Mouse (Mus musculus): ENCODE measurements around the gene Ncapg2. TPM values are rescaled to one million over a fixed set of nuclear protein-coding genes. Genes with fewer than 3 reads are reported as not detected.

The Ncapg2 gene
- polyA plus RNA-seq, 1 experiment from 2014 or later: 52.5 TPM

- Histone ChIP-seq H3K27me3 (ENCODE audit: low read depth, poor library complexity, severe bottlenecking) (no peaks in the 10 kb centered on the region), H3K27ac (replicated peaks) (peak overlapping the region; percentile 93), H3K36me3 (peaks cover 72% of the 10 kb centered on the region), H3K4me3 (peak overlapping the region; percentile 89), H3K9me3 (replicated peaks) (peaks cover 32% of the 10 kb centered on the region), H3K4me1 (peaks cover 29% of the 10 kb centered on the region)
- 19% methylated on average over 8 of the region's 8 CpGs for WGBS
- DNase-seq (ENCODE audit: low spot score): no peak
Observed at GRCm38 (mm10) chr12:116405836-116406155, 594 bp downstream of the Ncapg2 start.

- Histone ChIP-seq H3K27me3 (ENCODE audit: low read depth, poor library complexity, severe bottlenecking) (no peaks in the 10 kb centered on the region), H3K4me1 (peaks cover 29% of the 10 kb centered on the region), H3K36me3 (peaks cover 72% of the 10 kb centered on the region), H3K9me3 (replicated peaks) (peaks cover 17% of the 10 kb centered on the region), H3K4me3 (no peak overlapping the region), H3K27ac (replicated peaks) (no peak overlapping the region)
- WGBS: 93% methylated on average over 5 of the region's 5 CpGs
- no peak for DNase-seq (ENCODE audit: low spot score)
Observed at GRCm38 (mm10) chr12:116407883-116408282, 2.7 kb downstream of the Ncapg2 start.

GRCm38 (mm10) chr12:116414941-116415340 lies 9.7 kb downstream of the Ncapg2 start:
- 97% methylated on average over 4 of the region's 4 CpGs for WGBS
- Histone ChIP-seq H3K27ac (replicated peaks) (no peak overlapping the region), H3K4me1 (no peaks in the 10 kb centered on the region), H3K27me3 (ENCODE audit: low read depth, poor library complexity, severe bottlenecking) (no peaks in the 10 kb centered on the region), H3K4me3 (no peak overlapping the region), H3K36me3 (peaks cover 96% of the 10 kb centered on the region), H3K9me3 (replicated peaks) (no peaks in the 10 kb centered on the region)
- no peak for DNase-seq (ENCODE audit: low spot score)

- peaks cover 95% of the 10 kb centered on the region for H3K36me3 ChIP-seq
Observed at GRCm38 (mm10) chr12:116416514-116416913, 11.3 kb downstream of the Ncapg2 start.

GRCm38 (mm10) chr12:116421656-116422055 lies 16.5 kb downstream of the Ncapg2 start:
- no peak for DNase-seq (ENCODE audit: low spot score)
- no peaks in the 10 kb centered on the region for H3K27me3 ChIP-seq (ENCODE audit: low read depth, poor library complexity, severe bottlenecking)
- H3K27ac ChIP-seq (replicated peaks): no peak overlapping the region
- H3K9me3 ChIP-seq (replicated peaks): no peaks in the 10 kb centered on the region
- H3K4me1 ChIP-seq: no peaks in the 10 kb centered on the region
- WGBS: 97% methylated on average over 2 of the region's 2 CpGs
- peaks cover 96% of the 10 kb centered on the region for H3K36me3 ChIP-seq
- H3K4me3 ChIP-seq: no peak overlapping the region

More at GRCm38 (mm10) chr12:116416514-116416913, 11.3 kb downstream of the Ncapg2 start:
- no peak overlapping the region for H3K4me3 ChIP-seq
- no peak overlapping the region for H3K27ac ChIP-seq (replicated peaks)
- no peaks in the 10 kb centered on the region for H3K4me1 ChIP-seq
- WGBS: 95% methylated on average over 1 of the region's 1 CpGs
- no peaks in the 10 kb centered on the region for H3K9me3 ChIP-seq (replicated peaks)
- H3K27me3 ChIP-seq (ENCODE audit: low read depth, poor library complexity, severe bottlenecking): no peaks in the 10 kb centered on the region
- DNase-seq (ENCODE audit: low spot score): no peak

GRCm38 (mm10) chr12:116425392-116425791 lies 20.2 kb downstream of the Ncapg2 start:
- no peak for DNase-seq (ENCODE audit: low spot score)
- Histone ChIP-seq H3K36me3 (peaks cover 97% of the 10 kb centered on the region), H3K4me3 (no peak overlapping the region), H3K27me3 (ENCODE audit: low read depth, poor library complexity, severe bottlenecking) (no peaks in the 10 kb centered on the region), H3K4me1 (no peaks in the 10 kb centered on the region), H3K9me3 (replicated peaks) (no peaks in the 10 kb centered on the region), H3K27ac (replicated peaks) (no peak overlapping the region)
- 90% methylated on average over 2 of the region's 2 CpGs for WGBS

- H3K9me3 ChIP-seq (replicated peaks): no peaks in the 10 kb centered on the region
- H3K36me3 ChIP-seq: peaks cover 92% of the 10 kb centered on the region
- no peak overlapping the region for H3K4me3 ChIP-seq
- H3K4me1 ChIP-seq: no peaks in the 10 kb centered on the region
- no peaks in the 10 kb centered on the region for H3K27me3 ChIP-seq (ENCODE audit: low read depth, poor library complexity, severe bottlenecking)
- WGBS: 95% methylated on average over 2 of the region's 2 CpGs
- H3K27ac ChIP-seq (replicated peaks): no peak overlapping the region
- no peak for DNase-seq (ENCODE audit: low spot score)
Observed at GRCm38 (mm10) chr12:116433742-116434141, 28.5 kb downstream of the Ncapg2 start.

- no peak for DNase-seq (ENCODE audit: low spot score)
- no peaks in the 10 kb centered on the region for H3K9me3 ChIP-seq (replicated peaks)
- WGBS: 87% methylated on average over 2 of the region's 2 CpGs
- peaks cover 92% of the 10 kb centered on the region for H3K36me3 ChIP-seq
- H3K4me3 ChIP-seq: no peak overlapping the region
- H3K27me3 ChIP-seq (ENCODE audit: low read depth, poor library complexity, severe bottlenecking): no peaks in the 10 kb centered on the region
- no peaks in the 10 kb centered on the region for H3K4me1 ChIP-seq
- H3K27ac ChIP-seq (replicated peaks): no peak overlapping the region
Observed at GRCm38 (mm10) chr12:116435232-116435631, 30.0 kb downstream of the Ncapg2 start.

GRCm38 (mm10) chr12:116436125-116436524 lies 30.9 kb downstream of the Ncapg2 start:
- WGBS: 97% methylated on average over 3 of the region's 3 CpGs
- H3K4me1 ChIP-seq: no peaks in the 10 kb centered on the region
- H3K27ac ChIP-seq (replicated peaks): no peak overlapping the region
- H3K9me3 ChIP-seq (replicated peaks): no peaks in the 10 kb centered on the region
- peaks cover 93% of the 10 kb centered on the region for H3K36me3 ChIP-seq
- DNase-seq (ENCODE audit: low spot score): no peak
- H3K27me3 ChIP-seq (ENCODE audit: low read depth, poor library complexity, severe bottlenecking): no peaks in the 10 kb centered on the region
- no peak overlapping the region for H3K4me3 ChIP-seq

GRCm38 (mm10) chr12:116438591-116438990 lies 33.4 kb downstream of the Ncapg2 start:
- no peak overlapping the region for H3K27ac ChIP-seq (replicated peaks)
- H3K27me3 ChIP-seq (ENCODE audit: low read depth, poor library complexity, severe bottlenecking): no peaks in the 10 kb centered on the region
- DNase-seq (ENCODE audit: low spot score): no peak
- H3K4me1 ChIP-seq: no peaks in the 10 kb centered on the region
- 88% methylated on average over 5 of the region's 5 CpGs for WGBS
- H3K9me3 ChIP-seq (replicated peaks): no peaks in the 10 kb centered on the region
- H3K36me3 ChIP-seq: peaks cover 95% of the 10 kb centered on the region
- H3K4me3 ChIP-seq: no peak overlapping the region

GRCm38 (mm10) chr12:116442184-116442583 lies 37.0 kb downstream of the Ncapg2 start:
- H3K4me1 ChIP-seq: no peaks in the 10 kb centered on the region
- H3K4me3 ChIP-seq: no peak overlapping the region
- H3K27me3 ChIP-seq (ENCODE audit: low read depth, poor library complexity, severe bottlenecking): no peaks in the 10 kb centered on the region
- H3K9me3 ChIP-seq (replicated peaks): no peaks in the 10 kb centered on the region
- 96% methylated on average over 3 of the region's 3 CpGs for WGBS
- no peak for DNase-seq (ENCODE audit: low spot score)
- no peak overlapping the region for H3K27ac ChIP-seq (replicated peaks)
- H3K36me3 ChIP-seq: peaks cover 97% of the 10 kb centered on the region

- WGBS: 98% methylated on average over 2 of the region's 2 CpGs
- Histone ChIP-seq H3K4me1 (no peaks in the 10 kb centered on the region), H3K36me3 (peaks cover 88% of the 10 kb centered on the region)
Observed at GRCm38 (mm10) chr12:116449536-116449935, 44.3 kb downstream of the Ncapg2 start.

GRCm38 (mm10) chr12:116460379-116461065 lies 55.3 kb downstream of the Ncapg2 start:
- H3K36me3 ChIP-seq: peaks cover 83% of the 10 kb centered on the region
- DNase-seq (ENCODE audit: low spot score): no peak
- no peak overlapping the region for H3K4me3 ChIP-seq
- no peaks in the 10 kb centered on the region for H3K27me3 ChIP-seq (ENCODE audit: low read depth, poor library complexity, severe bottlenecking)
- H3K9me3 ChIP-seq (replicated peaks): no peaks in the 10 kb centered on the region
- no peak overlapping the region for H3K27ac ChIP-seq (replicated peaks)
- 99% methylated on average over 6 of the region's 6 CpGs for WGBS
- H3K4me1 ChIP-seq: no peaks in the 10 kb centered on the region

More at GRCm38 (mm10) chr12:116449536-116449935, 44.3 kb downstream of the Ncapg2 start:
- Histone ChIP-seq H3K27ac (replicated peaks) (no peak overlapping the region), H3K9me3 (replicated peaks) (no peaks in the 10 kb centered on the region), H3K4me3 (no peak overlapping the region), H3K27me3 (ENCODE audit: low read depth, poor library complexity, severe bottlenecking) (no peaks in the 10 kb centered on the region)
- no peak for DNase-seq (ENCODE audit: low spot score)

All from midbrain, embryonic 10.5 days (tissue).